In genomic region chr15:97746278-97746677, GRCm38 (mm10) we compare ENCODE assay signal across 25 mouse cellular contexts. TPM values are rescaled to one million over a fixed set of nuclear protein-coding genes. Genes with fewer than 3 reads are reported as not detected.
DNase-seq lines count a peak whose midpoint lies in the region; ATAC-seq and TF ChIP-seq lines count a peak whose summit lies in the region.
"Had no signal": no experiment of that assay in that cellular context is flagged by ENCODE, and none has a peak within 500 bp of the region (broad histone marks: within the 10 kb centered on the region; RNA-seq: fewer than 3 reads in every experiment).

No protein-coding gene starts in this region.

- no peak for TF ChIP-seq CTCF in thymus, adult 2 months (IDR thresholded peaks at IDR 0.05; ENCODE audit: borderline replicate concordance, control insufficient read depth, extremely low read depth, insufficient read depth, low read length, poor library complexity)

- no peak overlapping the region for H3K9ac ChIP-seq in liver, embryonic 13.5 days
- no peak overlapping the region for H3K9ac ChIP-seq in midbrain, embryonic 14.5 days (replicated peaks; ENCODE audit: low read length)
- H3K9ac ChIP-seq: embryonic facial prominence, embryonic 13.5 days; forebrain, postnatal 0 days; hindbrain, embryonic 12.5 days; hindbrain, embryonic 15.5 days had no signal

- no peaks in the 10 kb centered on the region for H3K9me3 ChIP-seq in liver, embryonic 13.5 days (replicated peaks)
- no peaks in the 10 kb centered on the region for H3K9me3 ChIP-seq in midbrain, embryonic 14.5 days (ENCODE audit: control insufficient read depth, low read length)
- H3K9me3 ChIP-seq: embryonic facial prominence, embryonic 10.5 days; embryonic facial prominence, embryonic 13.5 days; hindbrain, embryonic 12.5 days; hindbrain, embryonic 15.5 days had no signal

- 66% methylated on average over 10 of the region's 10 CpGs for WGBS in liver, embryonic 13.5 days (ENCODE audit: insufficient replicate concordance)
- 36% methylated on average over 10 of the region's 10 CpGs for WGBS in thymus, adult 2 months
- WGBS in midbrain, embryonic 14.5 days = 92% methylated on average over 10 of the region's 10 CpGs

- no peaks in the 10 kb centered on the region for H3K36me3 ChIP-seq in liver, embryonic 13.5 days
- H3K36me3 ChIP-seq in thymus, adult 2 months (ENCODE audit: control insufficient read depth, insufficient read depth, low read length) = peaks cover 15% of the 10 kb centered on the region
- H3K36me3 ChIP-seq in midbrain, embryonic 14.5 days (ENCODE audit: control insufficient read depth, insufficient read depth, low read length) = no peaks in the 10 kb centered on the region
- H3K36me3 ChIP-seq: embryonic facial prominence, embryonic 10.5 days; hindbrain, embryonic 12.5 days; hindbrain, embryonic 15.5 days had no signal

- peaks cover 68% of the 10 kb centered on the region for H3K4me1 ChIP-seq in liver, embryonic 13.5 days (replicated peaks)
- H3K4me1 ChIP-seq in thymus, adult 2 months (replicated peaks; ENCODE audit: control insufficient read depth, insufficient read depth, low read length) = peaks cover 87% of the 10 kb centered on the region
- H3K4me1 ChIP-seq in brown adipose tissue, adult 24 weeks (ENCODE audit: control insufficient read depth, insufficient read depth, insufficient read length, low read length) = peaks cover 4% of the 10 kb centered on the region
- peaks cover 19% of the 10 kb centered on the region for H3K4me1 ChIP-seq in midbrain, embryonic 14.5 days (ENCODE audit: control insufficient read depth, insufficient read depth, low read length)

- H3K4me3 ChIP-seq in liver, embryonic 13.5 days (replicated peaks) = no peak overlapping the region
- H3K4me3 ChIP-seq in thymus, adult 2 months (ENCODE audit: control insufficient read depth, insufficient read depth, low read length) = no peak overlapping the region
- H3K4me3 ChIP-seq in brown adipose tissue, adult 24 weeks (ENCODE audit: insufficient read depth, low read depth, low read length) = no peak overlapping the region
- no peak overlapping the region for H3K4me3 ChIP-seq in midbrain, embryonic 14.5 days (replicated peaks; ENCODE audit: low read depth, low read length)
- H3K4me3 ChIP-seq: embryonic facial prominence, embryonic 10.5 days; embryonic facial prominence, embryonic 13.5 days; gastrocnemius, adult 2 months; hindbrain, embryonic 12.5 days; hindbrain, embryonic 15.5 days had no signal

- no peak for ATAC-seq in liver, embryonic 13.5 days (ENCODE audit: low read depth)
- no peak for ATAC-seq in midbrain, embryonic 14.5 days (ENCODE audit: low FRiP score, low TSS enrichment)
- ATAC-seq: forebrain, embryonic 14.5 days; forebrain, postnatal 0 days; Patski had no signal

- no peaks in the 10 kb centered on the region for H3K27me3 ChIP-seq in liver, embryonic 13.5 days
- no peaks in the 10 kb centered on the region for H3K27me3 ChIP-seq in thymus, adult 2 months (ENCODE audit: control insufficient read depth, insufficient read depth, low read length)
- H3K27me3 ChIP-seq in midbrain, embryonic 14.5 days (ENCODE audit: control insufficient read depth, insufficient read depth, low read length) = no peaks in the 10 kb centered on the region
- H3K27me3 ChIP-seq: embryonic facial prominence, embryonic 13.5 days; hindbrain, embryonic 12.5 days; hindbrain, embryonic 15.5 days; Patski had no signal

- peak overlapping the region; percentile 23; the same call in 1 of the 2 replicates for H3K4me2 ChIP-seq in liver, embryonic 13.5 days
- H3K4me2 ChIP-seq in midbrain, embryonic 14.5 days (ENCODE audit: low read length) = no peak overlapping the region
- H3K4me2 ChIP-seq: embryonic facial prominence, embryonic 13.5 days; heart, embryonic 11.5 days; hindbrain, embryonic 12.5 days; hindbrain, embryonic 15.5 days had no signal

- no peak for DNase-seq in liver, embryonic 13.5 days
- no peak for DNase-seq in liver
- DNase-seq in thymus, adult 2 months = no peak
- no peak for DNase-seq in thymus, postnatal 14 days
- DNase-seq in midbrain, embryonic 14.5 days = no peak
- DNase-seq in adrenal gland, adult 2 months = no peak
- DNase-seq: adrenal gland, postnatal 14 days; cerebellum, adult 11-12 months; cerebellum, adult 8-10 months; cerebellum, postnatal 10 days; cerebellum, postnatal 36 days; embryo, embryonic 11 days; forebrain, postnatal 0 days; gastrocnemius, adult 2 months; gastrocnemius, postnatal 14 days; heart, adult 11 months had no signal

- no peak for TF ChIP-seq POLR2A in thymus, adult 2 months (IDR thresholded peaks at IDR 0.05; ENCODE audit: control insufficient read depth, extremely low read depth, insufficient read depth, low read length, poor library complexity)

- H3K27ac ChIP-seq in liver, embryonic 13.5 days = no peak overlapping the region
- H3K27ac ChIP-seq in thymus, adult 2 months (ENCODE audit: control insufficient read depth, insufficient read depth, low read length) = peak overlapping the region; percentile 89; the same call in 1 of the 2 replicates
- peak overlapping the region; percentile 17; the same call in 1 of the 2 replicates for H3K27ac ChIP-seq in brown adipose tissue, adult 24 weeks (replicated peaks; ENCODE audit: low read depth, low read length)
- H3K27ac ChIP-seq in midbrain, embryonic 14.5 days (replicated peaks; ENCODE audit: low read depth, low read length) = no peak overlapping the region
- H3K27ac ChIP-seq: embryonic facial prominence, embryonic 10.5 days; embryonic facial prominence, embryonic 13.5 days; hindbrain, embryonic 12.5 days; hindbrain, embryonic 15.5 days had no signal

RNA-seq across cellular contexts. Expression of gene Endou, which starts 15.1 kb away (rescaled TPM):
- polyA plus RNA-seq in liver, embryonic 13.5 days (2015; fragmentation: Nextera tagmentation; extraction: Ambion mirVana) = 0.07 TPM in 1 of 2 replicates, not detected in the other
- 276 and 294 TPM in 2 replicates for polyA plus RNA-seq in thymus, adult 2 months (2012; rRNA removed)
- polyA plus RNA-seq in brown adipose tissue, adult 24 weeks (2012; ENCODE audit: insufficient read depth, insufficient read length, missing spikeins) = 0.63 and 2.0 TPM in 2 replicates
- polyA plus RNA-seq in midbrain, embryonic 14.5 days (2014; fragmentation: Nextera tagmentation; extraction: Ambion mirVana) = 0.14 TPM in 1 of 2 replicates, not detected in the other
- total RNA-seq in adrenal gland, adult 2 months (2021) = under 1 TPM; 0.35 to 0.66 TPM
- 0.38 and 0.66 TPM in 2 replicates for polyA plus RNA-seq in adrenal gland, adult 2 months (2012; rRNA removed)
- polyA plus RNA-seq: forebrain, embryonic 11.5 days; heart, embryonic 11.5 days had no signal

RNA-seq across cellular contexts. Expression of gene Rapgef3, which starts 21.5 kb away (rescaled TPM):
- 1.2 and 1.8 TPM in 2 replicates for polyA plus RNA-seq in liver, embryonic 13.5 days (2015; fragmentation: Nextera tagmentation; extraction: Ambion mirVana)
- 276 and 278 TPM in 2 replicates for polyA plus RNA-seq in thymus, adult 2 months (2012; rRNA removed)
- 6.1 and 6.6 TPM in 2 replicates for polyA plus RNA-seq in brown adipose tissue, adult 24 weeks (2012; ENCODE audit: insufficient read depth, insufficient read length, missing spikeins)
- polyA plus RNA-seq in midbrain, embryonic 14.5 days (2014; fragmentation: Nextera tagmentation; extraction: Ambion mirVana) = 7.2 and 8.8 TPM in 2 replicates
- 10 to 100 TPM; 13.4 to 18.6 TPM for total RNA-seq in adrenal gland, adult 2 months (2021)
- 44.5 and 52.6 TPM in 2 replicates for polyA plus RNA-seq in adrenal gland, adult 2 months (2012; rRNA removed)

RNA-seq across cellular contexts. Expression of gene Slc48a1, which starts 32.0 kb away (rescaled TPM):
- polyA plus RNA-seq in liver, embryonic 13.5 days (2015; fragmentation: Nextera tagmentation; extraction: Ambion mirVana) = 89.5 and 101 TPM in 2 replicates
- 62.1 and 62.8 TPM in 2 replicates for polyA plus RNA-seq in thymus, adult 2 months (2012; rRNA removed)
- 70.5 and 79.9 TPM in 2 replicates for polyA plus RNA-seq in brown adipose tissue, adult 24 weeks (2012; ENCODE audit: insufficient read depth, insufficient read length, missing spikeins)
- 72.9 and 100 TPM in 2 replicates for polyA plus RNA-seq in midbrain, embryonic 14.5 days (2014; fragmentation: Nextera tagmentation; extraction: Ambion mirVana)
- total RNA-seq in adrenal gland, adult 2 months (2021) = 100 to 1,000 TPM; 116 to 158 TPM
- 204 and 217 TPM in 2 replicates for polyA plus RNA-seq in adrenal gland, adult 2 months (2012; rRNA removed)

RNA-seq across cellular contexts. Expression of gene Rpap3, which starts 40.7 kb away (rescaled TPM):
- 13.1 and 17.4 TPM in 2 replicates for polyA plus RNA-seq in liver, embryonic 13.5 days (2015; fragmentation: Nextera tagmentation; extraction: Ambion mirVana)
- polyA plus RNA-seq in thymus, adult 2 months (2012; rRNA removed) = 5.6 and 6.0 TPM in 2 replicates
- 7.5 and 8.8 TPM in 2 replicates for polyA plus RNA-seq in brown adipose tissue, adult 24 weeks (2012; ENCODE audit: insufficient read depth, insufficient read length, missing spikeins)
- polyA plus RNA-seq in midbrain, embryonic 14.5 days (2014; fragmentation: Nextera tagmentation; extraction: Ambion mirVana) = 45.5 and 50.3 TPM in 2 replicates
- total RNA-seq in adrenal gland, adult 2 months (2021) = 10 to 100 TPM; 14.6 to 22.9 TPM
- polyA plus RNA-seq in adrenal gland, adult 2 months (2012; rRNA removed) = 1.1 and 1.2 TPM in 2 replicates

Comparison
In these comparisons a context has a peak if more than half of its experiments do, and no peak if none do; other contexts are left out.
1. H3K27ac ChIP-seq: peak in thymus, adult 2 months (single experiment) and brown adipose tissue, adult 24 weeks (single experiment); none in liver, embryonic 13.5 days (single experiment) and midbrain, embryonic 14.5 days (single experiment).
2. RNA of gene Endou, which starts 15.1 kb away (polyA plus RNA-seq): 276 to 294 TPM in thymus, adult 2 months; 0.63 to 2.0 TPM in brown adipose tissue, adult 24 weeks, 0.38 to 0.66 TPM in adrenal gland, adult 2 months, 0.14 TPM in midbrain, embryonic 14.5 days and 0.07 TPM in liver, embryonic 13.5 days; every median in the first group is over 10 times any median in the second.